Mouse (Mus musculus): Measurements from ENCODE around the gene Fmnl2. TPM values are rescaled to one million over a fixed set of nuclear protein-coding genes. Genes with fewer than 3 reads are reported as not detected.

The Fmnl2 gene
- polyA plus RNA-seq, 1 experiment from 2014 or later: 17.1 TPM

DNA sequence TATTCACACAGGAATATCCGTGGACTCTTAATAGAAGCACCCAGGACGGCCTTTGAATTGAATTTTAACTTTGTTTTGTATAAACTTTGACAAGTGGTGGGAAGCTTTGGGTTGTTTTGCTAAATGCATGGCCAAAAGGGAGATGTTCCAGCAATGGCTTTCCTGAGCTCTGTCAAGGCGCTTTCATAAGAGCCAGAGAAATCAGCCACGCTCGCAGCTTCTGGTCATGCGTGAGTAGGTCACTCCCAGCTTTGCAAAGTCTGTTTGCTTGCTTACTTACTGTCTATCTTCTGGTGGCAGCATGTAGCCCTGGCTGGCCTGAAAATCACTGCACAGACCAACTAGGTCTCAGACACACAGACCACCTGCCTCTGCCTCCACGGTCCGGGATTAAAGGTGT lies 248.8 kb downstream of the Fmnl2 start:
- H3K4me2 ChIP-seq: no peak overlapping the region
- peak; percentile 26; the same call in 1 of the 2 replicates for ATAC-seq
- H3K27me3 ChIP-seq: no peaks in the 10 kb centered on the region
- H3K27ac ChIP-seq: no peak overlapping the region
- H3K36me3 ChIP-seq (ENCODE audit: poor library complexity, severe bottlenecking): peaks cover 81% of the 10 kb centered on the region
- no peak overlapping the region for H3K4me3 ChIP-seq
- H3K4me1 ChIP-seq: no peaks in the 10 kb centered on the region
- no peaks in the 10 kb centered on the region for H3K9me3 ChIP-seq (replicated peaks)
- no peak overlapping the region for H3K9ac ChIP-seq
- WGBS: 93% methylated on average over 8 of the region's 8 CpGs

DNA sequence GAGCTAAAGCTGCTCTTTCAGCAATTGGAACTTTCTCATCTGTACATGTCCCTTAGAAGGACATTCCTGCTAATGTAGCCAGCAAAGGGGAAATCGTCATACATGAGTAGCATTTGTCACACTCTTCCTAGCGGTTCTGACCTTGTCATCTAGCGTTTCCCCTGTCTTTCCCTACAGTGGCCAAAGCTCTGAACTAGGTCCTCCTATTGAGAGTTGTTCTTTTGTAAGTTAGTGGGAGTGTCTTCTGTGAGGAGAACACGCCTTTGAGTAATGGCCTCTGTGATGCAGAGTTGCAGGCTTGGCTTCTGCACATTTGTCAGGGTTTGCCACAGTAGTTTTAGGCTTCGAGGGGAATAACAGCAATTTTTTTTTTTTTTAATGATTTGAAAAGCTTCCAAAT lies 250.9 kb downstream of the Fmnl2 start:
- Histone ChIP-seq H3K4me1 (no peaks in the 10 kb centered on the region), H3K36me3 (ENCODE audit: poor library complexity, severe bottlenecking) (peaks cover 74% of the 10 kb centered on the region), H3K4me3 (no peak overlapping the region), H3K27ac (no peak overlapping the region), H3K27me3 (no peaks in the 10 kb centered on the region), H3K4me2 (no peak overlapping the region), H3K9me3 (replicated peaks) (no peaks in the 10 kb centered on the region), H3K9ac (no peak overlapping the region)
- ATAC-seq: no peak
- 80% methylated on average over 5 of the region's 5 CpGs for WGBS

DNA sequence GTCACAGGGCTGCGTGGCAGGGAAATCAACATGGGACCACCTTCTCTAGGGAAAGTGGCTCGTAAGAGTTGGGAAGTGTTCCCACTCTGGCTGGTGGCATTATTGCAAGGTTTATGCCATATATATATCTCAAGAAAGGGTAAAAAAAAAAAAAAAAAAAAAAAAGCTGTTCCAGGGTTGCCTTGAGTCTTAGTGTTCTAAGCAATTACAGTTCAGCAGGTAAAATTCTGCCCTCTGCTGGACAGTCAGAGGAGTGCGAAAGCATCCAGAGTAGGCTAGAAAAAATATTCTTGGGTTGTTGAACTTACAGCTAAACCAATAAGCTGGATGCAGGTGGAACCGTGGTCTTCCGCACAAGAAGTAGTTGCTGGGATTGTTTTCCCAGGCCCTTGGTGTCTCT lies 264.1 kb downstream of the Fmnl2 start:
- Histone ChIP-seq H3K9ac (no peak overlapping the region), H3K4me3 (no peak overlapping the region), H3K36me3 (ENCODE audit: poor library complexity, severe bottlenecking) (peaks cover 67% of the 10 kb centered on the region), H3K27me3 (no peaks in the 10 kb centered on the region), H3K4me2 (no peak overlapping the region), H3K27ac (no peak overlapping the region), H3K9me3 (replicated peaks) (no peaks in the 10 kb centered on the region), H3K4me1 (no peaks in the 10 kb centered on the region)
- peak; percentile 32 for ATAC-seq
- 74% methylated on average over 5 of the region's 5 CpGs for WGBS

DNA sequence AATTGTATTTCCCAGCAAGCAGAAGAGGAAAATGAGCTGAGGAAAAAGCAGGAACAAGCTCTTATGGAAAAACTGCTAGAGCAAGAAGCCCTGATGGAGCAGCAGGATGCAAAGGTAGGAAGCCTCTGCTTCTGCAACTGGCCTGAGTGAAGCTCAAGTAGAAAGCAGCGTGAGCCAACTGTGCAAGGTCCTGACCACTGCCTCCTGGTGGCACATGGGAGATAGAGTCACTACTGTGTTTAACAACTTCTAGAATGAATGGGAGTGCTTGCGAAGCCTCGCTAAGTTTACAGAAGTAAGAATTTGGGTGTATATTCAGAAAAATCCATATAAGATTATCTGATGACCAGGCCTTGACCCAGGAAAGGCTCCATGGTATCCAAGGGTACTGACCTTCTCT lies 268.3 kb downstream of the Fmnl2 start:
- Histone ChIP-seq H3K9ac (no peak overlapping the region), H3K36me3 (ENCODE audit: poor library complexity, severe bottlenecking) (peaks cover 62% of the 10 kb centered on the region), H3K4me1 (no peaks in the 10 kb centered on the region), H3K9me3 (replicated peaks) (no peaks in the 10 kb centered on the region), H3K4me3 (no peak overlapping the region), H3K27ac (no peak overlapping the region), H3K4me2 (no peak overlapping the region), H3K27me3 (no peaks in the 10 kb centered on the region)
- WGBS: 89% methylated on average over 3 of the region's 3 CpGs
- no peak for ATAC-seq

- H3K27ac ChIP-seq: no peak overlapping the region
- H3K4me3 ChIP-seq: no peak overlapping the region
- no peaks in the 10 kb centered on the region for H3K9me3 ChIP-seq (replicated peaks)
- ATAC-seq: no peak
- no peak overlapping the region for H3K9ac ChIP-seq
- no peak overlapping the region for H3K4me2 ChIP-seq
- no peaks in the 10 kb centered on the region for H3K27me3 ChIP-seq
- 84% methylated on average over 6 of the region's 6 CpGs for WGBS
- peaks cover 60% of the 10 kb centered on the region for H3K36me3 ChIP-seq (ENCODE audit: poor library complexity, severe bottlenecking)
- no peaks in the 10 kb centered on the region for H3K4me1 ChIP-seq
Measured at GRCm38 (mm10) chr2:53129070-53129469, 271.4 kb downstream of the Fmnl2 start.

DNA sequence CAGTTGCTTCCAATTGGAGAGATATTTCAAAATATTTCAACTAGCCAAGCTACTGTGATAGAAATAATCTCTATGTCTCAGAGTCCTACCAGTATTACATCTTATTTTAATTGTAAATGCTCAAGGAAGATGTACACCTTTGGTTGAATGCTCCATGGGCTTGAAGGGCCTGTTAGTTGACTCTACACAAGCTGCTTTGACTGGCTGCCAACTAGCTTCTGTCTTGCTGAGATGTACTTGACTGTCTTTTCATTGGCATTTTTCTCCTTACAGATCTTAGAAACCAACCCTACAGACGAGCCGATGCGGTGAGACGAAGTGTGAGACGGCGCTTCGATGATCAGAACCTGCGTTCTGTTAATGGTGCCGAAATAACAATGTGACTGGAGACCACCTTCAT lies 273.9 kb downstream of the Fmnl2 start:
- Histone ChIP-seq H3K4me2 (no peak overlapping the region), H3K27ac (no peak overlapping the region), H3K27me3 (no peaks in the 10 kb centered on the region), H3K4me3 (no peak overlapping the region), H3K9me3 (replicated peaks) (no peaks in the 10 kb centered on the region), H3K36me3 (ENCODE audit: poor library complexity, severe bottlenecking) (peaks cover 45% of the 10 kb centered on the region), H3K4me1 (no peaks in the 10 kb centered on the region), H3K9ac (no peak overlapping the region)
- WGBS: 90% methylated on average over 9 of the region's 9 CpGs
- no peak for ATAC-seq

GRCm38 (mm10) chr2:53146852-53147251 lies 289.2 kb downstream of the Fmnl2 start:
- Histone ChIP-seq H3K27me3 (no peaks in the 10 kb centered on the region), H3K36me3 (ENCODE audit: poor library complexity, severe bottlenecking) (peaks cover 49% of the 10 kb centered on the region), H3K27ac (no peak overlapping the region), H3K9me3 (replicated peaks) (no peaks in the 10 kb centered on the region), H3K4me2 (no peak overlapping the region), H3K4me1 (no peaks in the 10 kb centered on the region), H3K9ac (no peak overlapping the region), H3K4me3 (no peak overlapping the region)
- no peak for ATAC-seq

DNA sequence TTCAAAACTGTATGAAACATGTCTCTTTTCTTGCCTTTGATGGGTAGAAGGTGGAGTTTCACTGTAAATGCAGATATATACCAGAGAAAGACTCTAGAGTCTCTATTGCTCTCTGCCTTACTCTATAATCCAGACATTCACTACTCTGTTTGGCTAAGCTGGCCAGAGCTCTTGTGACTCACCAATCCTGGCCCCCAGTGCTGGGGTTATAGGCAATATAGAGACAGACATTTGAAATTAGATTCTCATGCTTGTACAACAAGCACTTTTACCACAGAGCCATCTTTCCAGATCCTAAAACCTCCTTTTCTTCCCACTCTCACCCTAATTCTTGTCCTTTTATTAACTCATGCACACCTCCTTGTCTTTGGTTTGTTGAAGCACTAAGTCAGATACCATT lies 316.3 kb downstream of the Fmnl2 start:
- Histone ChIP-seq H3K9ac (no peak overlapping the region), H3K4me1 (no peaks in the 10 kb centered on the region), H3K9me3 (replicated peaks) (no peaks in the 10 kb centered on the region), H3K27ac (no peak overlapping the region), H3K4me2 (no peak overlapping the region), H3K27me3 (no peaks in the 10 kb centered on the region), H3K36me3 (ENCODE audit: poor library complexity, severe bottlenecking) (peaks cover 25% of the 10 kb centered on the region), H3K4me3 (no peak overlapping the region)
- ATAC-seq: no peak

- no peak overlapping the region for H3K4me2 ChIP-seq
- H3K9me3 ChIP-seq (replicated peaks): no peaks in the 10 kb centered on the region
- H3K27me3 ChIP-seq: no peaks in the 10 kb centered on the region
- WGBS: 89% methylated on average over 3 of the region's 3 CpGs
- no peak for ATAC-seq
- H3K27ac ChIP-seq: no peak overlapping the region
- H3K4me1 ChIP-seq: no peaks in the 10 kb centered on the region
- H3K36me3 ChIP-seq (ENCODE audit: poor library complexity, severe bottlenecking): peaks cover 20% of the 10 kb centered on the region
- H3K9ac ChIP-seq: no peak overlapping the region
- H3K4me3 ChIP-seq: no peak overlapping the region
Measured at GRCm38 (mm10) chr2:53178966-53179365, 321.3 kb downstream of the Fmnl2 start.

GRCm38 (mm10) chr2:53179876-53180275 lies 322.2 kb downstream of the Fmnl2 start:
- H3K36me3 ChIP-seq (ENCODE audit: poor library complexity, severe bottlenecking): peaks cover 18% of the 10 kb centered on the region
- H3K4me3 ChIP-seq: no peak overlapping the region
- no peaks in the 10 kb centered on the region for H3K27me3 ChIP-seq
- H3K9me3 ChIP-seq (replicated peaks): no peaks in the 10 kb centered on the region
- H3K9ac ChIP-seq: no peak overlapping the region
- no peaks in the 10 kb centered on the region for H3K4me1 ChIP-seq
- no peak overlapping the region for H3K4me2 ChIP-seq
- no peak overlapping the region for H3K27ac ChIP-seq
- no peak for ATAC-seq

Other genes with a start within 250 kb of the Fmnl2 start
- gene Cacnb4, start 181.0 kb upstream of the Fmnl2 start, polyA plus RNA-seq (2015; fragmentation: Nextera tagmentation; extraction: Ambion mirVana): 6.6 TPM in 2 replicates
- gene Stam2, start 115.6 kb upstream of the Fmnl2 start, polyA plus RNA-seq (2015; fragmentation: Nextera tagmentation; extraction: Ambion mirVana): 38.3 and 40.3 TPM in 2 replicates

All from forebrain, embryonic 13.5 days (tissue).